Mouse (Mus musculus) heart, adult 18-20 months (tissue): ENCODE results near the gene Spem2. TPM values are rescaled to one million over a fixed set of nuclear protein-coding genes. Genes with fewer than 3 reads are reported as not detected.
A peak's percentile ranks its signal among the peaks of the same experiment; 100 is the strongest.

Experiments
- DNase-seq, 2 experiments: peaks; one replicate each; pipeline ENCODE4 v3.0.0; 2021 to 2022; ENCODE audit warnings: mixed read lengths in 1 of 2
- total RNA-seq, 2 experiments: library from RNA; stranded (reverse); gene quantifications; 2 replicates each; pipeline ENCODE4 v1.2.3; 2021

The Spem2 gene
- total RNA-seq, 2 experiments from 2014 or later = not detected

DNA sequence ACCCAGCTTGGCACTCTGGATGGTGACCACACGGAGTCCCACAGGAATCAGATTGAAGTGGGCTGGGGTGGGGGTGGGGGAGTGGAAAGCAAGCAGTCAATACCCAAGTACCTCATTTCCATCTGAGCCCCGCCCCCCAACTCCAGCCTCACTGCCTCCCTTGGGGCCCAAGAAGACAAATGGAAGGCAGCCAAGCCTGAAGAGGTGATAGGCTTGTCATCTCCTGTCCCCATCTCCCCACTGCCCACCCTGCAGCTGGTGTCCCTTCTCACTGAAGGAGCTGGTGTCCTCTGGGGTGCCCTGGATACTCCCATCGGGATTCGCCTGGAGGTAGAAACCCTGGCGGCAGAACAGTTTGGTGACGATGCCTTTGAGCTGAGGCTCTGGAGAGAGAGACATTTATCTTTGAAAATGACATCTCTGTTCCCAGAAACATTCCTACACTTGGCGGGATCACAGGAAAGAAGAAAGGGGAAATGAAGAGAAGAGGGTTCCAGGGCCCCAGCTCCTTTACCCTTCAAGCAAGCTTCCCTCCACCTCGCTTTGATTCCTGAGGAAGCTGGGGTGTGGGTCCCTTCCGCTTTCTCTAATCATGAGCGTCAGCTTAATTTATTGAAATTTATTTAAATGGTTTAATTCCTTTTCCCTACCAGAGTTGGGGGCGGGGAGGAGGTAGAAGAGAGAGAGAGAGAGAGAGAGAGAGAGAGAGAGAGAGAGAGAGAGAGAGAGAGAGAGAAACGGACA lies 18.7 kb downstream of the Spem2 start:
- DNase-seq = no peak

DNA sequence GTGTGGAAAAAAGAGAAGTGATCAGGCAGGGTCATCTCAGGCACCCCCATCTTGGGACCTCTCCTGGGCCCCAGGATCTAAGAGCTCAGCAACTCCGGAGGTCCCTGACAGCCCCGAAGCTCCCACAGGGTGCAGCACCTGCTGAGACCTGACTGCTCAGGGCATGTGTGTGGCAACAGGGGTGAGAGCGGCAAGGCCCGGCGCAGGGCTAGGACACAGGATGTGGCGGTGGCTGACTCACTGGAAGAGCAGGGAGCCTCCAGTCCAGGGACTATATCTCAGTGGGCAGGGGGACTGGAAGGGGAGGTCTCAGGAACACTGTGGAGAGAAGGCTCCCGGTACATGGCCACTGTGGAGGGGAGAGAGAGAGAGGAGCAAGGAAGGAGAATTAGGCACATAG lies 20.3 kb downstream of the Spem2 start:
- no peak for DNase-seq

DNA sequence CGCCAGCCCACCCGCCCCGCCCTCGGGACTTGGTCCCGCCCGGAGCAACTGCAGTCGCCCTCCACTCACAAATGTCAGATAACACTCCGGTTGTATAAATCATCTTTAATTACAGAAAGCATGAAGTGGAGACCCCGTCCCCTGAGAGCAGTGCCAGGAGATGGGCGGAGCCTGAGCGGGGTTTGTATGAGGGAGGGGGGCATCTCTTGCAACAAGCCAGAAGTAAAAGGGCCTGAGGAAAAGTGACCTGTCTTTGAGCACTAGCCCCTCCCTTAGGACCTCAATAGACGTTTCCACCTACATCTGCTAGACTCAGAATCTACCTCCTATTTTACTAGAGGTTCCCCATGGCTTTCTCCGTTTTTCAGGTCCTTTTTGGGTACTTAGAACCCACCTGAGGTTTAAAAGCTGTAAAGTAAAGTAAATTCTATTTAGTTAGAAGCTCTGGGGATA lies 22.3 kb downstream of the Spem2 start:
- no peak for DNase-seq

DNA sequence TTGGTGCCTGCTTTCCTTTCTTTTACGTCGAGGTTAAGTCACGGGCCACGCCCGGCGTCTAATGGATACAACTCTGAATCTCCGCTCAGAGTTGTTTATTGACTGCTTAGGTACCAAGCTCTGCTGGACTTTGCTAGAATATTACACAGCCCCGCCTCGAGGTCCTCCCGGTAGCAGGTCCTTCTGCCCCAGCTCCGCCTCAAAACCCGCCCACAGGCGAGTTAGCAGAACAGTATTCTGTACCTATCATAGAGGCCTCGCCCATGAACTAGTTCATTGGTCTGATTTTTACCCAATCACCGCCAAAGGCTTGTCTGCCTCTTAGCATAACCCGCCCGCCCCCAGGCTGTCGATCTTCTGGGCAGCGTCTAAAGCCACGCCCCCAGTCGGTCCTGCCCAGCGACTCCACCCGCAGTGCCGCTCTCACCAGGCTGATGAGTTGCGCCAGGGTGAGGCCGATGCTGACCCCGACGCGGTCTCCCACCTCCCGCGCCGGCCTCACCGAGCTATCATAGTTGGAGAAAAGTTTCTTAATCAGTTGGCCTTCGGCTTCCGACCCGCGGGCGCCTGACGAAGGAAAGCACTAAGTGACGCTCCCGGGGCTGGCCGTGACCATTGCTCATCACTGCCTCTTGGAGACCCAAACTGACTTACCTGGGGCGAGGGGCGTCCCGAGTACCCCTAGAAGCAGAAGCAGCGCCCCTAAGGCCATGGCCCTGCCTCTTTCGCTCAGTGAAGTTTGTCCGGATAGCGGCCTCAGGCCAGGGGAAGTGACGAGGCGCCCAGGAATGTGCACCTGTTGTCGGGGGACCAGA lies 22.9 kb downstream of the Spem2 start, which contains the start of gene Chrnb1:
TSS of gene Chrnb1 (minus strand) at position 776 of the 815 bp plus-strand sequence.
- DNase-seq = peak; percentile 94 to 99

DNA sequence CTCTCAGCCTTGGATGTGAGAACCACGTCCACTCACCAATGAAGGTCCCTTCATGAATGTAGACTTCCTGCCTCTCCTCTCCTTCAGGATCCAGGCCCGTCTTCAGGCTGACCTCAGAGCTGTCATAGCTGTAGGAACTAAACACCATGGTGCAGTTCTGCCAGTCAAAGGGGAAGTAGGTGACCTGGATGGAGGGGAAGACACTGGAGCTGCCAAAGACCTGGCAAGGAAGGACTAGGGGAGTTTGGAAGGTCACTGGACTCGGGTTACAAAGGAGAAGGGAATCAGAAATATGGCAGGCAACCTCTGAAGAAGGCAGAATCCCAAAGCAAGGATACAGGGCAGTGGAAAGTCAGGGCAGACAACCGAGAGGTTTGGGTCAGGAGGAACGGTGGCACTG lies 24.8 kb downstream of the Spem2 start:
- DNase-seq = no peak

DNA sequence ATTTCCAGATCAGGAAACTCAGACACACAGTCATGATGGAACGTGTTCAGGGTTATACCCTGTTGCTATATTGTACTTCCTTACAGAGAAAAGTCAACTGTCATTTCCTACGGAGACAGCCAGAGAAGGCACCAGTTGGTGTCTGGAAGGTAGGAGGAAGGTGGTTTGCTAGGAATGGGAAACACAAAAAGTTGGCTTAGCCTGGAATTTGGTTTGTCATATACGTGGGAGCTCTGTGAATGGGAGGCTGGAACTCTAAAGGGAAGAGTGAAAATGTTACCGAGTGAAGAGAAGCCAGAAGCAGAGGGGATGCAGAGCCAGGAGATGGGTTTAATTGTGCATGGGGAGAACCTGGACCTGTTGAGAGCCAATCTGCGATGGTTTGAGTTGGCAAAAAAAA lies 26.8 kb downstream of the Spem2 start:
- DNase-seq = no peak

DNA sequence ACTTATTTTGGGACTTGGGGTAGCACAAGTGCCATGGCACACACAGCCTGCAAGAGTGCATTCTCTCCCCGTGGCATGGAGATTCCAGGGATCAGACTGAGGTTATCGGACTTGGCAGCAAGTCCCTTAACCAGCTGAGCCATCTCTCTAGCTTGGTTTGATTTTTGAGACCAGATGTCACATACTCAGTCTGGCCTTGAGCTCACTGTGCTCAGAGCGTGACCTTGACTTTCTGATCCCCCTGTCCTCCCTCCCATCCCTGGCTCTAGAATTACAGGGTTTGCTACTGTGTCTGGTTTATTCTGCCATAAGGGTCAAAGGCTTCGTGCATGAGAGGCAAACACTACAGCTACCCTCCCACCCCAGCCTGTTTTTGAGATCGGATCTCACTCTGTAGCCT lies 28.8 kb downstream of the Spem2 start:
- no peak for DNase-seq

DNA sequence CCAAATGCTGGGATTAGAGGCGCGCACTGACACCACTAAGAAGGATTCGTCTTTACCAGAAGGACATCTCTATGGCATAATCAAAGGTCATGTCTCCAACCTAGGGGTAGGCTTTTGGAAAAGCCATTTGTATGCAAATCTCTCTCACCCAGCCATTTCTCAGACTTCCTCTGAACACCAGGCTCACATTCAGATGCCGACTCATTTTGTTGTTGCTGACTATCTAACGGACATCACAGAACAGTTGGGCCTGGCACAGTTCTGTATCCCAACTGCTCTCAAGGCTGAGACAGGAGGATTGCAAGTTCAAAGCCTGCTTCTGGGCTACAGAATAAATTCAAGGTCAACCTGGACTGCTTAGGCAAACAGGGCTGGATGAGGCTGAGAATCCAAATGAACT lies 31.0 kb downstream of the Spem2 start:
- DNase-seq = no peak

DNA sequence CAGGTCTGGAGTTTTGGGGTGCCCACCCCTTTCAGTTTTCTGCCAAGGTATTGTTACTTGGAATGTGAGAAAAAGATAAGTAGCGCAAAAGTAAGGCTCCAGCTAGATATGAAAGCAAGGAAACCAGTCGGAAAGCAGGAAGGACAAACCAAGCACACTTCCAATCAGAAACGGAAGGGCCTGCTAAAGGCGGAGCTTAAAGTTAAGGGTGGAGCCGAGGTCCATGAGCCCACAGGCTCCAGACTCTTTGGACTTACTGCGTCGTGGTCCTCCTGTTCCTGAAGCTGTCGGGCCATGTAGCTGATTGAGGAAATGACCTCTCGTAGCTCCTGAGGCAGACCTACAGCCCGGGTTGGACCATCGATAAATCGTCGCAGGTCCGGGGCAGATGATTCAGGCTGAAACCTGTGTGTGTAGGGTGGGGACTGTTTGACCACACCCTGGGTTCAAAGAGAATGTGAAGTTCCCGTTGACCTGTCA lies 33.4 kb downstream of the Spem2 start:
- peak; percentile 76 to 84 for DNase-seq

DNA sequence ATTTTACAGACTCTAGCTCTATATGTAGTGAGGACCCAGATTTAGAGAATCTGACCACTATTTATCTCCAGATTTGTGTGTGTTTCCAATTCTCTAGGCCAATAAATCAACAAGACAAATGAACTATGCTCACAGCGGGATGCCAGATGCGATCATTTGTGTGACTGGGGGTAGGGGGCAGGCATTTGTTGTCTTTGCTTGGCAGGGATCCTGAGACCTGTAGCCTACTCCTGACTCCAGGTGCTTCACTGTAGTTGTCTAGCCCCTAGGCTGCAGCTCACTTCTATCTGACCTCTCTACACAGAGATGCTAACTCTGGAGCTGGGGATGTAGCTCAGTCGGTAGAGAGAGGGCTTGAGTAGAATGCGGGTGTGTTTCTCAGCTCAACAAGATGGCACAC lies 36.4 kb downstream of the Spem2 start:
- DNase-seq = no peak

DNA sequence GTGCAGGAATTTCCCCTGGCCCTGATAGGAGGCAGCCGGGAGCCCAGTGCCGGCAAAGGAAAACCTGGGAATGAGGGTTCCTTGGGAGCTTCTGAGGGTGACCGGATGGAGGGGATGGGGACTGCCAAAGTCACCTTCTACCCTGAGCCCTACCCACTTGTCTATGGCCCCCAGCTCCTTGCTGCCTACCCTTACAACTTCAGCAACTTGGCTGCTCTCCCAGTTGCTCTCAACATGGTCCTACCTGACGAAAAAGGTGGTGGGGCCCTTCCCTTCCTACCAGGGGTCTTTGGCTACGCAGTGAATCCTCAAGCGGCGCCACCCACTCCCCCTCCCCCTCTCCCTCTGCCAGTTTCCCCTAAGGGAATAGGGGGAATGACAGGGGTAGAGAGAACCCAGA lies 39.3 kb downstream of the Spem2 start:
- DNase-seq = no peak

DNA sequence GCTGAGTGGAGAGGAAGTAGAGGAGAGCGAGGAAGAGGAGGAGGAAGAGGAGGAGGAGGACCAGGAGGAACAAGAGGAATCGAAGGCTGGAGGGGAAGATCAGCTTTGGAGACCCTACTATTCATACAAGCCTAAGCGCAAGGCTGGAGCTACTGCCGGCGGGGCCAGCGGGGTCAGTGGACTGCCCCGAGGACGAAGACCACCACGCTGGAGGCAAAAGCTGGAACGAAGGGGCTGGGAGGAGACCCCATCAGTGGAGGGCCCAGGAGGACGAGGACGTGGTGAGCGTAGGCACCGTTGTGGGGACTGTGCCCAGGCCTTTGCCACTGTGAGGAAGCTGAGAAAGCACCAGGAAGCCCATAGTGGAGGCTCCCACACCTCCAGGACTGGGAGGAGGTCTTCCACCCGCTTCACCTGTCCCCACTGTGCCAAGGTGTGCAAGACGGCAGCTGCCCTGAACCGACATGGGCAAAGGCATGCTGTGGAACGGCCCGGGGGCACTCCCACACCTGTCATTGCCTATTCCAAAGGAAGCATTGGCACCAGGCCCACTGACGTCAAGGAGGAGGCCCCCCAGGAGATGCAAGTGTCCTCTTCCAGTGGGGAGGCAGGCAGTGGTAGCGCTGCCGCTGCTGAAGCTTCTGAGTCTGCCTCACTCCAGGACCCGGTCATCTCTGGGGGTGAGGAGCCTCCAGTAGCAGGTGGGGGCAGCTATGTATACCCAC lies 39.8 kb downstream of the Spem2 start:
- no peak for DNase-seq

DNA sequence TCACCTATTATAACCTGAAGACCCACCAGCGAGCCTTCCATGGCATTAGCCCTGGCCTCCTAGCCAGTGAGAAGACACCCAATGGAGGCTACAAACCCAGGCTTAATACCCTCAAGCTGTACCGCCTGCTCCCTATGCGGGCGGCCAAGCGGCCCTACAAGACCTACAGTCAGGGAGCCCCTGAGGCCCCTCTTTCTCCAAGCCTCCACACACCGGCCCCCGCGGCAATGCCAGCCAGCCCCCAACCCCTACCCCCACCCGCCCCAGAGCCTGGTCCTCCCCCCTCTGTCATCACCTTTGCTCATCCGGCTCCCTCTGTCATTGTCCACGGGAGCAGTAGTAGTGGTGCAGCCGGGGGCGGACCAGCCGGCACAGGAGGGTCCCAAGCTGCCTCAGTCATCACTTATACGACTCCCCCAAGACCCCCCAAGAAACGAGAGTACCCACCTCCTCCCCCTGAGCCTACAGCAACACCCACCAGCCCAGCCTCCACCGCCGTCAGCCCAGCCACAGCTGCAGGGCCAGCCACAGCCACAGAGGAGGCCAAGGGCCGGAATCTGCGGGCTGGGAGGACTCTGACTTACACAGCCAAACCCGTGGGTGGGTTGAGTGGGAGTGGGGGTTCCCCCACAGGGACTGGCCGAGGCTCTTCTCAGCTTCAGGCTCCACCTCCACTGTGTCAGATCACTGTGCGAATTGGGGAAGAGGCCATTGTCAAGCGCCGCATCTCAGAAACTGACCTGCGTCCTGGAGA lies 40.6 kb downstream of the Spem2 start:
- no peak for DNase-seq

DNA sequence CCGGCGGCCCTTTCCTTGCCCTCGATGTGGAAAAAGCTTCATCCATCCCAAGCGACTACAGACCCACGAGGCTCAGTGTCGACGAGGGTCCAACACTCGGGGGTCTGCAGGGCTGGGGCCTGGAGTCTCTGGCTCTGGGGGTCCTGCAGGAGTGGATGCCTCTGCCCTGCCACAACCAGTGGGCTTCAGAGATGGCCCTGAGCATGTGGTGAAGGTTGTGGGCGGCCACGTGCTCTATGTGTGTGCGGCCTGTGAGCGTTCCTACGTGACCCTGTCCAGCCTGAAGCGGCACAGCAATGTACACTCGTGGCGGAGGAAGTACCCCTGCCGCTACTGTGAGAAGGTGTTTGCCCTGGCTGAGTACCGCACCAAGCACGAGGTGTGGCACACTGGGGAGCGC lies 41.8 kb downstream of the Spem2 start:
- no peak for DNase-seq

DNA sequence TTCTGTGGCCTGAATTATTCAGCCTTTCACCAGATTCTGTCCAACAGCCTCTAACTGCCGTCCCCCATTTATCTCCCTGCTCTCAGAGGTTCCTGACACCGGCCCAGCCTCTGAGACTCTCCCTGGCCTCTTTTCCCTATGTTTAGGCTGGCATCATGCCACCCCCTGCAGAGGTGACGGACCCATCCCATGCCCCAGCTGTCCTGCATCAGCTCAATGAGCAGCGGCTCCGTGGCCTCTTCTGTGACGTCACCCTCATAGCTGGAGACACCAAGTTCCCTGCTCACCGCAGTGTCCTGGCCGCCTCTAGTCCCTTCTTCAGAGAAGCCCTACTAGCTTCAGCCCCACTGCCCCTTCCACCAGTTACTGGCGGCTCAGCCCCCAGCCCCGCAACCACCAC lies 42.5 kb downstream of the Spem2 start:
- DNase-seq = no peak

DNA sequence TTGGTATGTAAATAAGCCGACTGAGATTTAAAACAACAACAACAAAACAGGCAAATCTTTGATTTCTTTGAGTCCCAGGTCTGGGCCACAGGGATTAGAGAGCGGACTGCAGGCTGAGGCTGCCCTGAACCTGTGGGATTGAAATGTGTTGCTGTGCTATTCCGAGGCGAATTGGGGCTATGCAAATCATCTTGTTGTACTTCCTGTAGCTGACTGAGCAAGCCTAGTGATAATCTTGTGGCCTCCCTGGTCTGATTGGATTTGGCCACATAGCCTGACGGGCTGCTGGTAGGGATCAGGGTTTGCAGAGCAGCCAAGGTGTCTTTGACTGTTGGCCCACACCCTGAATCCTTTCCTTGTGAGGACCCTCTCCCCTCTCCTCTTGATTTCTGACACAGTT lies 43.3 kb downstream of the Spem2 start:
- DNase-seq = no peak

DNA sequence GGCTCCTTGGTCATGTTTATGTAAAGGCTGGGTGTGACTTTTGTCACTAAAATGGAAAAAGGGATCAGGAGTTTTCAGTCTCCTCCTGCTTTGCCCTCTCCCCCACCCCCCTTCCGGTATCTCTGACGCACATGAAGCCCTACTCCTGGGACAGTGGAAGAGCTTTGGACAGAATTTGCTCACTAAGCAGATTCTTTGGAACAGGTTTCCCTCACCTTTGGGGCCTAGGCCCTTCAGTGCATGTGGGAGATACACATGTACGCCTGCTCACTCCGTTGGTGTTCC lies 50.7 kb downstream of the Spem2 start:
- no peak for DNase-seq

DNA sequence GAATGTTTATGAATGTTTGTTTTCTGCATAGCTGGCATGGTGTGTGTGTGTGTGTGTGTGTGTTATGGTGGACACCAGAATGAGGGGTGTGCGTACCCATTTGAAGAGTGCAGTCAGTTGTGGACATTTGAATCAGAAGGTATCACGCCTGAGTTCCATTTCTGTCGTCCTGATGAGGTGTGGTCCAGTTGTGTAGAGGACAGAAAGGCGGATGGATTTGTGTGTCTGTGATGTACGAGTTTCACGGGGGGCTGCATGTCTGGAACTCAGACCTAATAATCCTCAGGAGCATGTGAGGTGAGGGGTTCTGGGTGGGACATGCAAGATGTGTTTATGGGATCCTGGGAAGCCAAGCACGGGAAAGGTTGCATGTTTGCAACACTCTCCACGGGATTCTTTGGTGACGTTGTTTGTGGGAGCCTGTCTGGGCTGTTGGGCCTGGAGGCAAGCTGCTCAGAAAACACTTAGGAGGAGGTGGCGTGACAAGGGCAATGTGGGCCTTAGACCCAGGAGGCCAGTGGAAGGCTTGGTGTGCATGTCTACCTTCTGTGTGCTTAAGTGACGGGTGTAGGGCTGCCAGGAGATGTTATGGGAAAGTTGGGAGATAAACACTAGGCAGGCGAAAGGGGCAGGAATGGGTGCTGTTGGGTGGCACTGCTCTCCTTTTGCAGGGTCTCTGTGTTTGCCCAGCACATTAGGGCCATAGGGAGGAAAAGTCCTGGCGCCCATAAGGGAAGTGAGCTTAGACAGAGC lies 51.2 kb downstream of the Spem2 start:
- peak in 1 of 2 experiments; percentile 53 for DNase-seq
